Mouse (Mus musculus) limb, embryonic 14.5 days (tissue): Measurements from ENCODE around the gene Rgs14. TPM values are rescaled to one million over a fixed set of nuclear protein-coding genes. Genes with fewer than 3 reads are reported as not detected.

Experiments used
- ATAC-seq: fragments of 200-750 bp; cut with Nextera tagmentation; 2 replicates; pipeline ENCODE4 v1.8.0; 2017; ENCODE audit warnings: low read depth, moderate number of reproducible peaks, moderate TSS enrichment; ENCODE audit not compliant: low FRiP score
- DNase-seq: peaks from one replicate; pipeline ENCODE4 v3.0.0-alpha.2; 2015; ENCODE audit warnings: low spot score
- H3K27ac ChIP-seq: fragments of 300-500 bp; sonication (generic); replicated peaks from 2 replicates; pipeline ENCODE4 v1.5.1; 2014; ENCODE audit warnings: low read depth, mild to moderate bottlenecking, low read length, moderate library complexity, mixed read lengths
- H3K27me3 ChIP-seq: fragments of 300-500 bp; sonication (generic); 2 replicates; pipeline ENCODE4 v1.6.1; 2014; ENCODE audit warnings: low read length, mixed read lengths; ENCODE audit not compliant: control insufficient read depth, insufficient read depth
- H3K36me3 ChIP-seq: fragments of 300-500 bp; sonication (generic); 2 replicates; pipeline ENCODE4 v1.6.1; 2014; ENCODE audit warnings: mild to moderate bottlenecking, low read length, moderate library complexity, mixed read lengths; ENCODE audit not compliant: control insufficient read depth, insufficient read depth
- H3K4me1 ChIP-seq: fragments of 300-500 bp; sonication (generic); 2 replicates; pipeline ENCODE4 v1.6.1; 2014; ENCODE audit warnings: antibody characterized with exemption, low read length, mixed read lengths; ENCODE audit not compliant: control insufficient read depth, insufficient read depth
- H3K4me2 ChIP-seq: fragments of 300-500 bp; sonication (generic); replicated peaks from 2 replicates; pipeline ENCODE4 v1.6.1; 2014; ENCODE audit warnings: low read depth, mild to moderate bottlenecking, low read length, moderate library complexity; ENCODE audit not compliant: severe bottlenecking
- H3K4me3 ChIP-seq: fragments of 300-500 bp; sonication (generic); replicated peaks from 2 replicates; pipeline ENCODE4 v1.5.1; 2014; ENCODE audit warnings: low read length
- H3K9ac ChIP-seq: fragments of 300-500 bp; sonication (generic); 2 replicates; pipeline ENCODE4 v1.6.1; 2014; ENCODE audit warnings: mild to moderate bottlenecking, low read depth, low read length, moderate library complexity; ENCODE audit not compliant: severe bottlenecking
- H3K9me3 ChIP-seq: fragments of 300-500 bp; sonication (generic); 2 replicates; pipeline ENCODE4 v1.6.1; 2016; ENCODE audit warnings: low read length; ENCODE audit not compliant: control insufficient read depth
- POLR2A ChIP-seq: fragments of 200-500 bp; IDR thresholded peaks from 2 replicates; pipeline ENCODE4 v1.8.0; 2012; ENCODE audit warnings: inconsistent platforms, mild to moderate bottlenecking, moderate library complexity, borderline replicate concordance; ENCODE audit not compliant: insufficient read depth, insufficient read length; ENCODE audit errors: extremely low read depth
- WGBS: fragments of 180-500 bp; shearing (Covaris S2); extraction: QIAGEN DNeasy Blood & Tissue Kit; methylation state at CpG from one replicate; pipeline ENCODE4 v1.1.7; 2014; 5-methylcytosine and 5-hydroxymethylcytosine counted together
- polyA plus RNA-seq, 2 experiments: library from polyadenylated mRNA; depleted of rRNA in 1 of 2; stranded (reverse) in 1 of 2; unstranded in 1 of 2; fragments of >200 nt; fragmentation: Nextera tagmentation in 1 of 2; extraction: Ambion mirVana in 1 of 2; gene quantifications; 2 replicates each; pipeline versions ENCODE4 v1.2.1 to v1.2.3; 2012 to 2014

The Rgs14 gene
- polyA plus RNA-seq, 2 experiments = 1.8 to 2.4 TPM

- no peak overlapping the region for H3K4me2 ChIP-seq
- H3K9ac ChIP-seq = no peak overlapping the region
- H3K9me3 ChIP-seq = no peaks in the 10 kb centered on the region
- ATAC-seq = no peak
- H3K27ac ChIP-seq = no peak overlapping the region
- no peak for DNase-seq
- WGBS = 84% methylated on average over 4 of the region's 4 CpGs
- no peak overlapping the region for H3K4me3 ChIP-seq
- no peaks in the 10 kb centered on the region for H3K27me3 ChIP-seq
- no peak for TF ChIP-seq POLR2A
- no peaks in the 10 kb centered on the region for H3K36me3 ChIP-seq
- H3K4me1 ChIP-seq = peaks cover 3% of the 10 kb centered on the region
These were observed 37.8 kb downstream of the Rgs14 start for GRCm38 (mm10) chr13:55407341-55407740.

- H3K27ac ChIP-seq = no peak overlapping the region
- peaks cover 3% of the 10 kb centered on the region for H3K4me1 ChIP-seq
- no peak for TF ChIP-seq POLR2A
- H3K4me3 ChIP-seq = no peak overlapping the region
- H3K27me3 ChIP-seq = no peaks in the 10 kb centered on the region
- no peak overlapping the region for H3K4me2 ChIP-seq
- no peaks in the 10 kb centered on the region for H3K9me3 ChIP-seq
- H3K36me3 ChIP-seq = no peaks in the 10 kb centered on the region
- H3K9ac ChIP-seq = no peak overlapping the region
- no peak for ATAC-seq
- 83% methylated on average over 19 of the region's 19 CpGs for whole genome bisulfite sequencing
- DNase-seq = no peak
These were observed 39.1 kb downstream of the Rgs14 start for GRCm38 (mm10) chr13:55408546-55409120.

- 71% methylated on average over 7 of the region's 7 CpGs for WGBS
- H3K9me3 ChIP-seq = no peaks in the 10 kb centered on the region
- H3K4me1 ChIP-seq = peaks cover 3% of the 10 kb centered on the region; the same call in 1 of the 2 replicates
- H3K27ac ChIP-seq = no peak overlapping the region
- no peaks in the 10 kb centered on the region for H3K27me3 ChIP-seq
- H3K9ac ChIP-seq = no peak overlapping the region
- ATAC-seq = no peak
- H3K4me2 ChIP-seq = no peak overlapping the region
- DNase-seq = no peak
- no peaks in the 10 kb centered on the region for H3K36me3 ChIP-seq
- H3K4me3 ChIP-seq = no peak overlapping the region
- no peak for TF ChIP-seq POLR2A
These were observed 42.3 kb downstream of the Rgs14 start for GRCm38 (mm10) chr13:55411826-55412225.

GRCm38 (mm10) chr13:55412643-55413307 is 43.2 kb downstream of the Rgs14 start:
- DNase-seq (no peak), ATAC-seq (no peak)
- no peaks in the 10 kb centered on the region for H3K27me3 ChIP-seq
- no peak for TF ChIP-seq POLR2A
- WGBS = 79% methylated on average over 13 of the region's 13 CpGs
- H3K27ac ChIP-seq = no peak overlapping the region
- H3K4me1 ChIP-seq = peaks cover 3% of the 10 kb centered on the region; the same call in 1 of the 2 replicates
- no peaks in the 10 kb centered on the region for H3K9me3 ChIP-seq
- H3K4me3 ChIP-seq = no peak overlapping the region
- H3K4me2 ChIP-seq = no peak overlapping the region
- no peak overlapping the region for H3K9ac ChIP-seq
- H3K36me3 ChIP-seq = no peaks in the 10 kb centered on the region

GRCm38 (mm10) chr13:55413333-55413732 is 43.8 kb downstream of the Rgs14 start:
- H3K36me3 ChIP-seq = no peaks in the 10 kb centered on the region
- no peak overlapping the region for H3K9ac ChIP-seq
- WGBS = 82% methylated on average over 12 of the region's 12 CpGs
- ATAC-seq (no peak), DNase-seq (no peak)
- no peak overlapping the region for H3K27ac ChIP-seq
- no peaks in the 10 kb centered on the region; the same call in 1 of the 2 replicates for H3K27me3 ChIP-seq
- no peaks in the 10 kb centered on the region for H3K9me3 ChIP-seq
- peaks cover 3% of the 10 kb centered on the region; the same call in 1 of the 2 replicates for H3K4me1 ChIP-seq
- H3K4me2 ChIP-seq = no peak overlapping the region
- TF ChIP-seq POLR2A = no peak
- no peak overlapping the region for H3K4me3 ChIP-seq
